Mouse (Mus musculus): ENCODE measurements around the gene Pla2g4e.

Pla2g4e gene

GRCm38 (mm10) chr2:120153586-120154360 lies 91.4 kb downstream of the Pla2g4e start:
- peak; percentile 37 to 55 for DNase-seq

DNA sequence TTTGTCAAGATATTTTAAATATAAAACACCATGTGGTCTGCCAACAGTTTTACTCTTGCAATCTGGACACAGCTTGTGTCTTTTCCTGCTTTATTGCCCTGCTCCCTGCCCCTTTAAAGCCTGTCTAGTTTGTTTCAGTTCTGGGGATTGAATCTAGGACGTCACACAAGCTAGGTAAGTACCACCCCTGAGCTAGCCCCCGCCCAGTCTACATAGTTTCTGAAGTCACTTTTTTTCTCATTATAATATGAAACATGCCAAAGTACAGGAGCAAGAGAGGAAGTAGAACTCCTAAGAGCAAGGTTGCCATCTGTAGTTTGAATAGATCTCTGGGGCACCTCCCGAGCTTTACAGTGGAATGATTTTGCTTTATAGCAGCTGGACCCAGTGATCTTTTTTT lies 94.6 kb downstream of the Pla2g4e start:
- DNase-seq = no peak

- DNase-seq = no peak
These were observed 95.5 kb downstream of the Pla2g4e start for GRCm38 (mm10) chr2:120149634-120150033.

DNA sequence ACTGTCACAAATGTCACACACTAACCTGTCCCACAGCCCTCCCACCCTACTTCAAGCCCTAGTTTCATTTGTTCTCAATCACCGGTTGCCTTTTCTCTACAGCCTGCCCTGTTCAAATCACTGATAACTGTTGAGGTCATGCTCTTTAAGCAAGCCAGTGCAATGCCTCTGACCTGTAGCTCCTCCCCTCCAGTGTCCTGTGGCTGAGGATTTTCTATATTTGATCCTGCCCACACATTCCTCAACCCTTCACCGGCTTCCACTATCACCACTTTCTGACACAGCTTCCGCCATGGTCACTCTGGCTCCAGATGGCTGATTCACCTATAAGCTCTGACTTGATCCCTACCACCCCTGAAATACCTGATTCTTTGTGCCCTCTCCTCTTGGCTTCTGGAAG lies 97.1 kb downstream of the Pla2g4e start:
- DNase-seq = no peak

DNA sequence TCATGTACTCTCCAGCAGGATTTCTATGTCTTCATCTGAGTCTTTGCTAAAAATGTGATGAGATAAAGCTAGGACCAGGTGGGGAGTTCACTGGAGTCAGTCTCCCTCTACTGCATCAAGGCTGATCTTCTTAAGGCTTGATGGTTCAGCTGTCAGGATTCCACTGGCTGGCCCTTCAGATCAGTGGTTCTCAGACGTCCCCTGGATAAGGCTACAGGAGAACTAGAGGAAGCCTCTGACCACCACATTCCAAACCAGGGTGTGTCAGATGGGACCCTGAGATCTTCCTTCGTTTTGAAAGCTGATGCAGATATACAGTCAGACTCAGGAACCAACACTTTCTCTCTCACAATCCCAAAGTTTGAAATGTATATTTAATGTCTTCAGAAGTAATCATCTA lies 97.8 kb downstream of the Pla2g4e start:
- DNase-seq = no peak

DNA sequence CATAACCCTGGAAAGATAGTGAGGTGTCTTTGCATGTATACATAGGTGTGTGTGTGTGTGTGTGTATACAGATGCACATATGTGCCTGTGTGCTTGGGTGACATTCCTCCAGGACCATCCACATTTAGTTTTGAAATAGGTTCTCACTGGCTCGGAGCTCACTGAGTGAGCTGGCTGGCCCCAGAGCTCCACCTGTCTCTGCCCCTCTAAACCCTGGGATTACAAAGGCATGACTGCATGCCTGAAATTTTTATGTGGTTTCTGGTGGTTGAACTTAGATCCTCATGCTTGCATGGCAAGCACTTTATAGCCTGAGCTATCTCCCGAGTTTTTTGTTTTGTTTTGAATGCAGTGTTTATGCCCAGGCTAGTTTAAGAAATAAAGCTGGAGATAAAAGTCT lies 98.6 kb downstream of the Pla2g4e start:
- no peak for DNase-seq

- DNase-seq = no peak
These were observed 100.7 kb downstream of the Pla2g4e start for GRCm38 (mm10) chr2:120144390-120144789.

GRCm38 (mm10) chr2:120142336-120142735 lies 102.8 kb downstream of the Pla2g4e start:
- DNase-seq = no peak

- DNase-seq = no peak
These were observed 103.5 kb downstream of the Pla2g4e start for GRCm38 (mm10) chr2:120141671-120142070.

GRCm38 (mm10) chr2:120140326-120140725 lies 104.8 kb downstream of the Pla2g4e start:
- peak in 1 of 2 experiments; percentile 45 for DNase-seq

- DNase-seq = no peak
These were observed 106.0 kb downstream of the Pla2g4e start for GRCm38 (mm10) chr2:120139091-120139490.

DNA sequence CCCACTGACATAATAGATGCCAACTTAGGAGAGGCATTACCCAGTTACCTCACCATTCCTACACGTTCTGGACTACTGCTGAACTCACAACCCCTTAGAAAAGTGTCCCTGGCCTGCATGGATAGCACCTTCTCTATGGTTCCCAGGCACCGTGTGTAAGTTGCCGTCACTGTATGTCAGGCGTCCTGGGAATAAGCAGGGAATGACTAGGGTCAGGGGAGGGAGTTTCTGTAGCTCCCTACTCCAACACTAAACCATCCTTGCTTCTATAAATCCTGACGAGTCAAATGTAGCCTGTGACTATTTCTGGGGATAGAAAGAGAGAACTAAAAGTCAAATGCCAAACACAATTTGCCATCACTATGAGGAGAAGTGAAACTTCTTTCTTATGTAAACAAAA lies 107.9 kb downstream of the Pla2g4e start:
- DNase-seq = no peak

- peak; percentile 53 to 65 for DNase-seq
These were observed 110.6 kb downstream of the Pla2g4e start for GRCm38 (mm10) chr2:120134453-120135075.

DNA sequence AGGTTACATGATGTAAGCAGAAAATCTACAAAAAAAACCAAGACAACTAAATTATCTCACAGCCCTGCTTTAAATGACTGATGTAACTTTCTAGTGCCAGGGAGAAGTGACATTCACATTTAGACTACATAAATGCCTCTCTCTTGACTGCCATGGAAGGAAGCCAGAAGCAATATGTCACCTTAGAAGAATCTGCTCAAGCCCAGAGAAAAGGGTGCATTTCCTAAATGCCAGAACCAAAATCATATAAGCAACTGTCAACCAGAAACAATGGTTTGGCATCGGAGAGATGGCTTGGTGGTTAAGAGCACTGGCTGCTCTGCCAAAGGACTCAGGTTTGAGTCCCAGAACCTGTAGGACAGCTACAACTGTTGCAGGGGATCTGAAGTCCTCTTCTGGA lies 113.3 kb downstream of the Pla2g4e start:
- no peak for DNase-seq

- no peak for DNase-seq
These were observed 115.8 kb downstream of the Pla2g4e start for GRCm38 (mm10) chr2:120129252-120129908.

GRCm38 (mm10) chr2:120128611-120129051 lies 116.5 kb downstream of the Pla2g4e start:
- peak; percentile 73 to 81 for DNase-seq

- DNase-seq = no peak
These were observed 117.1 kb downstream of the Pla2g4e start for GRCm38 (mm10) chr2:120128011-120128410.

DNA sequence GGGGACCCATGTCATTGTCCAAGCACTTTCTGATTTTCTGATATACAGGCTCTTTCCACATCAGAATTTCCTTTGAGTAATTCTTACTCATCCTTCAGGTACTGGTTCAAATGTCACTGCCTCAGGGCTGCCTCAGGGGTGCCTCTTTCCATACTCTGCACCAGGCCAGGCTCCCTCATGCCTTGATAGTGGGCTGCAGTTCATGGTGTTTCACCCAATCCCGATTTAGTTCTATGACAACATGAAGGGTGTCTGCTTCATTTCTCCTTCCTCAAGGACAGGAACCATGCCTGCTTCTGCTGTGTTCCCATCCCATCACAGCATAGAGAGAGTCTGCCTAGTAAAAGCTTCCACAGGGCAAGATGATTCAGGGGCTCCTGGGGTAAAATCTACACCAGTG lies 118.2 kb downstream of the Pla2g4e start:
- no peak for DNase-seq

- peak in 1 of 2 experiments; percentile 38 for DNase-seq
These were observed 118.7 kb downstream of the Pla2g4e start for GRCm38 (mm10) chr2:120126408-120126807.

DNA sequence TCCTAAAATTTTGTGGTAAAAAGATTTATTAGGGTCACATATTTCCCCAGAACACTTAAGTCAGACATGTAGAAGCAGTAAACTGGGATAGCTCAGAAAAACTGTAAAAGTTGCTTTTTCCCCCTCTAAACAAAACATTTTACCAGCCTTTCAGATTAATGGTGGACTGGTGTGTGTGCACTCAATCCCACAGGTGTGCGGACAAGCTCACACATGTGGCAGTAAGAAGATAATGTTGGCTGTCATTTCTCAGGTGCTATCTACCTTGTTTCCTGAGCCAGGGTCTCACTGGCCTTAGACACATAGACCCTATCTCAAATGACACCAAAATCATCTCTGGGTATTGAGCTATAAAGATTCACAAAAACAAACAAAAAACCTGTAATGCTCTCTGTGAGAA lies 119.7 kb downstream of the Pla2g4e start:
- no peak for DNase-seq

DNA sequence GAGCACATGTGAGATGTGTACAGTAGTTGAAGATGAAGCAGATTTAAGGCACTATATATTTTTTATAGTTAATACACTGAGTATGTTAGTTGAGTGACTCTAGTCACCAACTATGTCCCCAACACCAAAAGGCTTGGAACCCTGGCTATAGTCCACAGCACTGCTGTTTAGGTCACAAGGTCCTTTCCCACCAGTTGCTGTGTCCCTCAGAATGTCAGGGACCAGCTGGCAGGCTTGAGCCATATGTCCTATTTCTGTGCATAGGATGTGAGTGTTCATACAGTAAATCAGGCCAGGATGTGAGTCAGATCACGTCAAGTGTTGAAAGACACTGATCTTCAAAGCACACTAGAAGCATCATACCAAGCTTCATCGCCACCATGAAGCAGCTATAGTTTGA lies 120.2 kb downstream of the Pla2g4e start:
- DNase-seq = no peak

GRCm38 (mm10) chr2:120124096-120124495 lies 121.0 kb downstream of the Pla2g4e start:
- no peak for DNase-seq

- DNase-seq = no peak
These were observed 122.2 kb downstream of the Pla2g4e start for GRCm38 (mm10) chr2:120122983-120123382.

DNA sequence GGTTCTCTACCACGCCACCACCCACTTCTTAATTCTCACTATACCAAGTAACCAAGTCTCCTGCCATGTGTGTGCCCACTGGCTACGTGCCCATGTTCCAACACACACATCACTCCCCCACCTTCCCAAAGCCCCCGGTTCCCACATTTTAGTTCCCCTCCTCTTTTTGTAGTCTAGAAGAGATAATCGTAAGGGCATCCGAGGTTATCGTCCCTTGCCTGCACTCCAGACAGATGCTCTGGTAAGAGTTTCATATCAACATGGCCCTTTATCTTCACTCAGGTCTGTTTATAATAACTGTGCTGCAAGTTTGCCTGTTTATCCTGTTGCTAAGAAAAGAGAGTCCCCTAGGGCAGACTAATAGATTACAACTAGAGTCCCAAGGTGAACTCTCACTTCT lies 127.8 kb downstream of the Pla2g4e start:
- DNase-seq = peak in 1 of 2 experiments; percentile 34

Data from lung, adult 18-20 months (tissue).